Mouse (Mus musculus) monocyte, adult 59 days (primary cell): ENCODE measurements around the gene Noxo1. TPM values are rescaled to one million over a fixed set of nuclear protein-coding genes. Genes with fewer than 3 reads are reported as not detected.

ENCODE experiments used
- total RNA-seq, 2 experiments: library from RNA; stranded (reverse); gene quantifications; one replicate each; pipeline ENCODE4 v1.2.4; 2023

Noxo1 gene
- total RNA-seq, result 1 to 10 TPM; 3.4 to 5.3 TPM

GRCm38 (mm10) chr17:24696011-24696697 lies at the start of gene Noxo1, which contains the start of gene Gfer:
Noxo1 (plus strand) TSS chr17:24696234.
Gfer (minus strand) TSS chr17:24696156.

GRCm38 (mm10) chr17:24650070-24650616 lies 45.9 kb upstream of the Noxo1 start, which contains the start of gene Slc9a3r2:
Slc9a3r2 (minus strand) TSS chr17:24650327.

GRCm38 (mm10) chr17:24658017-24658758 lies 37.8 kb upstream of the Noxo1 start, which contains the start of gene Npw:
Npw (minus strand) TSS chr17:24658457.

GRCm38 (mm10) chr17:24669545-24670245 lies 26.3 kb upstream of the Noxo1 start, which contains the start of gene Zfp598:
Zfp598 (plus strand) TSS chr17:24669687.

GRCm38 (mm10) chr17:24689251-24690081 lies 6.6 kb upstream of the Noxo1 start, which contains the start of gene Syngr3:
Syngr3 (minus strand) TSS chr17:24689955.

GRCm38 (mm10) chr17:24706982-24707800 lies 11.2 kb downstream of the Noxo1 start, which contains the start of gene Tbl3:
Tbl3 (minus strand) TSS chr17:24707660.

GRCm38 (mm10) chr17:24717943-24718342 lies 21.9 kb downstream of the Noxo1 start, which contains the start of the genes Rnf151 and Rps2:
Rnf151 (minus strand) TSS chr17:24718063.
Rps2 (plus strand) TSS chr17:24718116.

GRCm38 (mm10) chr17:24724184-24724583 lies 28.1 kb downstream of the Noxo1 start, which contains the start of gene Ndufb10:
Ndufb10 (minus strand) TSS chr17:24724478.

GRCm38 (mm10) chr17:24727618-24728017 lies 31.6 kb downstream of the Noxo1 start, which contains the start of gene Rpl3l:
Rpl3l (plus strand) TSS chr17:24727820.

GRCm38 (mm10) chr17:24736330-24737051 lies 40.5 kb downstream of the Noxo1 start, which contains the start of gene Msrb1:
Msrb1 (plus strand) TSS chr17:24736642.

Other genes with a start within 250 kb of the Noxo1 start
- gene E4f1, start 225.9 kb upstream of the Noxo1 start, total RNA-seq, result 10 to 100 TPM; 37.7 to 43.5 TPM
- 10 to 100 TPM; 14.8 to 18.7 TPM for gene Pgp, start 225.8 kb upstream of the Noxo1 start, total RNA-seq
- not detected for gene Bricd5, start 222.3 kb upstream of the Noxo1 start, total RNA-seq
- 10 to 100 TPM; 19.4 to 24.9 TPM for gene Mlst8, start 217.2 kb upstream of the Noxo1 start, total RNA-seq
- gene Caskin1, start 207.6 kb upstream of the Noxo1 start, total RNA-seq, result not detected
- gene Traf7, start 168.3 kb upstream of the Noxo1 start, total RNA-seq, result 100 to 1,000 TPM; 141 to 154 TPM
- 1 to 10 TPM in 1 of 2 experiments, under 1 TPM in 1; 0.58 to 1.6 TPM for gene Rab26, start 162.0 kb upstream of the Noxo1 start, total RNA-seq
- 10 to 100 TPM; 41.4 to 46.0 TPM for gene Pkd1, start 146.4 kb upstream of the Noxo1 start, total RNA-seq
- 10 to 100 TPM; 68.8 to 75.5 TPM for gene Tsc2, start 63.6 kb upstream of the Noxo1 start, total RNA-seq
- 1 to 10 TPM; 1.7 to 2.5 TPM for gene Nthl1, start 63.6 kb upstream of the Noxo1 start, total RNA-seq
- gene Slc9a3r2, start 45.9 kb upstream of the Noxo1 start, total RNA-seq, result 1 to 10 TPM; 2.1 to 2.9 TPM
- not detected for gene Npw, start 37.8 kb upstream of the Noxo1 start, total RNA-seq
- 10 to 100 TPM; 46.6 to 48.8 TPM for gene Zfp598, start 26.5 kb upstream of the Noxo1 start, total RNA-seq
- not detected for gene Syngr3, start 6.3 kb upstream of the Noxo1 start, total RNA-seq
- 10 to 100 TPM; 15.5 to 18.1 TPM for gene Gfer, start 78 bp upstream of the Noxo1 start, total RNA-seq
- 10 to 100 TPM; 16.1 to 22.1 TPM for gene Tbl3, start 11.4 kb downstream of the Noxo1 start, total RNA-seq
- gene Rnf151, start 21.8 kb downstream of the Noxo1 start, total RNA-seq, result not detected
- gene Rps2, start 21.9 kb downstream of the Noxo1 start, total RNA-seq, result 100 to 1,000 TPM; 714 to 754 TPM
- gene Ndufb10, start 28.2 kb downstream of the Noxo1 start, total RNA-seq, result 100 to 1,000 TPM in 1 of 2 experiments, 10 to 100 TPM in 1; 70.4 to 102 TPM
- 1 to 10 TPM; 1.6 to 3.7 TPM for gene Rpl3l, start 31.6 kb downstream of the Noxo1 start, total RNA-seq
- gene Msrb1, start 40.4 kb downstream of the Noxo1 start, total RNA-seq, result 100 to 1,000 TPM; 740 to 885 TPM
- not detected for gene Hs3st6, start 56.8 kb downstream of the Noxo1 start, total RNA-seq
- gene Meiob, start 108.1 kb downstream of the Noxo1 start, total RNA-seq, result not detected
- gene Hagh, start 143.9 kb downstream of the Noxo1 start, total RNA-seq, result 10 to 100 TPM; 46.8 to 63.2 TPM
- gene Fahd1, start 154.1 kb downstream of the Noxo1 start, total RNA-seq, result 1 to 10 TPM; 2.6 TPM
- gene Igfals, start 169.8 kb downstream of the Noxo1 start, total RNA-seq, result 1 to 10 TPM in 1 of 2 experiments, under 1 TPM in 1; 0.84 to 1.5 TPM
- 10 to 100 TPM; 60.0 to 60.2 TPM for gene Nubp2, start 190.1 kb downstream of the Noxo1 start, total RNA-seq
- gene Spsb3, start 190.4 kb downstream of the Noxo1 start, total RNA-seq, result 10 to 100 TPM; 26.4 to 26.5 TPM
- 10 to 100 TPM; 23.1 to 23.8 TPM for gene Eme2, start 198.9 kb downstream of the Noxo1 start, total RNA-seq
- 10 to 100 TPM; 22.5 to 29.5 TPM for gene Mrps34, start 198.9 kb downstream of the Noxo1 start, total RNA-seq
- 10 to 100 TPM; 23.7 to 24.7 TPM for gene Nme3, start 200.3 kb downstream of the Noxo1 start, total RNA-seq
- 100 to 1,000 TPM; 122 to 126 TPM for gene Mapk8ip3, start 240.7 kb downstream of the Noxo1 start, total RNA-seq